Mouse (Mus musculus) CD4-positive helper T cell, adult 2 months (primary cell): ENCODE data around the gene Tmem179.

Experiments used
- DNase-seq: peaks from one replicate; pipeline ENCODE4 v3.0.0-alpha.2; 2012; ENCODE audit warnings: low read depth, missing footprints, low spot score

The Tmem179 gene

GRCm38 (mm10) chr12:112516697-112517337 is at the start of gene Tmem179:
Tmem179 (minus strand) TSS chr12:112516747.
- peak; percentile 8 for DNase-seq

GRCm38 (mm10) chr12:112563011-112563410 is 46.5 kb upstream of the Tmem179 start:
- no peak for DNase-seq

DNA sequence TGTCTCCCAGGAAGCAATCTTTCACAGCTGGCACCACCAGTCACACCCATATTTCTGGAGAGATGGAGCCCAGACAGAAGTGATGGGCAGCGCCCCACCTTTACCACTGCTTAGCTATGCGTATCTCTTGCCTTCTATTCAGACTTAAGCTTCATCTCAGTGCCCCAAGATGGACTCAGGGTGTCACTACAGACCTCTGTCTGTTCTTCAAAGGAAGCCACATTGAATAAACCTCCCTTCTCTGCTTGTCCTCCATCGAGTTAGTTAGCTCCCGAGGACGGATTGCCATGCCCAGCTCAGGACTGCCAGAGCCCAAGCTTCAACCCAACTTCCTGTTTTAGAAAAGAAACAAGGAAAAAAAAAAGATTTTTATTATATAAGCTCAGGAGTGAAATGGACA is 45.9 kb upstream of the Tmem179 start:
- DNase-seq = no peak

- DNase-seq = no peak
Observed at GRCm38 (mm10) chr12:112561163-112561562, 44.6 kb upstream of the Tmem179 start.

- DNase-seq = no peak
Observed at GRCm38 (mm10) chr12:112560176-112560797, 43.7 kb upstream of the Tmem179 start.

DNA sequence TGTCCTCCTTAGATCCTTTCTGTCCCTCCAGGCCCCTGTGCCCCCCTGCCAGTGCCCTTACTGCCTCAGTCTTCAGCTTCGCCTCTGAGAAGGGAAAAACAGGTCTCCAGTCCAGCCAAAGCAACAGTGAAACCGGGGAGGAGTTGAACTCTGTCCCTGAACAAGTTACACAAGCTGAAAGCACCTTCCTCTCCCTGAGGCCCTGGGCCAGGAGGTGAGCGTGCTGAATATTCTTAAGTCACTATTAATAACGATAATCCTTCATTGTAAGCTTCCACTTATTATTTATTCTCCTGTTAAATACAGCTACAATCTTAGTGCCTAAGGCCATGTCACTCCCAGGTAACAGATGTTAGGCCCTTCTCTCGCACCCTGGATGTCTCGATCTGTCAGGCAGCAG is 43.1 kb upstream of the Tmem179 start:
- DNase-seq = no peak

DNA sequence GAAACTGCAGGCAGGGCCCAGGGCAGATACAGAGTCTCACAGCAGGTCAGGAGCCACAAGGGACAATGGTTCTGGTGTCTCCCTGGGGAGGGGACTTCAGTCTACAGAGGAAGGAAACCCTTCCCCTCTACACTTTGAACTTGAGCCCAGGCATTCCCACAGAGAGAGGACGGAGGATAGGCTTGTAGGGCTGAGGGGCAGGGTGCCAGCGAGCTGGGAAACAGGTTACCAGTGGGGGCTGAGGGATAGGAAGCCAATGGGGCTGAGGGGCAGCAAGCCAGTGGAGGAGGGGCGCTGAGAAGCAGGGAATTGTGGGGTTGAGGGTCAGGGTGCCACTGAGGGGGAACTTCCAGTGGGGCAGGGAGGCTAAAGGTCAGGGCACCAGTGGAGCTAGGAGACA is 42.7 kb upstream of the Tmem179 start:
- no peak for DNase-seq

GRCm38 (mm10) chr12:112557219-112557618 is 40.7 kb upstream of the Tmem179 start:
- no peak for DNase-seq

DNA sequence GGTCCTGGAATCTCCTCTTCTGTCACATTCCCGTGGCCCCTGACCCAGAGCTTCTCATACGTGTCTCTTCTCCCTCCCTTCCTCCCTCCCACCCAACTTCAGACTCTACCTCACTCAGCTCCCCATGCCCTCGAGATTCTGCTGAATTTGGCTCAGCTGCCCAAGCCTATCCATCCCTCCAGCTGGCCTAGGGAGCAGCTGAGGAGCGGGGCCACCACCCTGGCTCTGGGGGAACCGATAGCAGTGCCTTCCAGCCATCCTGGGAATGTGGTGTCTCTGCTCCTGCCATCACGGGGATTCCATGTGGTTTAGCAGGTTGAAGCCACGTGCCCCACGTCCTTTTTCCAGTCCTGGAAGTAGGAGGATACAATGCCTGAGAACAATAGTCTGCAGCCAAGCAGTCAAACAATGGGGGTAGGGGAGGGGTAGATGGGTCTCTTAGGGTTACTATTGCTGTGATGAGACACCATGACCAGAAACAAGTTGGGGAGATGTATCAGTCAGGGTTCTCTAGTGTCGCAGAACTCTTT is 40.0 kb upstream of the Tmem179 start:
- no peak for DNase-seq

GRCm38 (mm10) chr12:112554900-112555299 is 38.4 kb upstream of the Tmem179 start:
- no peak for DNase-seq

DNA sequence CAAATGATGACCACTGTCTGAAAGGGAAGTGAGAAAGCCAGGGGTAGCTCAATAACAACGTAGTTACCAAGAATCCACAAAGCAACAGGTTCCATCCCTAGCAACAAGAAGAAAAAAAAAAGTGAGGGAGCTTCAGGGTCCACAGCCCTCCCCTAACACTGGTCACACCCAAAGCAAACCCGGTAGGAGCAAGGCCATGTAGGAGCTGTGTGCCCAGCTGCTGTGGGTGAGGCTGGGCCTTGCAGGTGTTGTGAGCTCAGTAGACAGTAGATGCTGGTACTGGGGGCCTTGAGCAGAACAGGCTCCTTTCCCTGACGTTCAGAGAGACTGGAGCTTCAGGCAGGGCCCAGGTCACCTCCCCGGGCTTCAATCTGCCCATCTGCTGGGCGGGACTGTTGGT is 36.0 kb upstream of the Tmem179 start:
- DNase-seq = no peak

GRCm38 (mm10) chr12:112551861-112552375 is 35.4 kb upstream of the Tmem179 start:
- peak; percentile 84 for DNase-seq

DNA sequence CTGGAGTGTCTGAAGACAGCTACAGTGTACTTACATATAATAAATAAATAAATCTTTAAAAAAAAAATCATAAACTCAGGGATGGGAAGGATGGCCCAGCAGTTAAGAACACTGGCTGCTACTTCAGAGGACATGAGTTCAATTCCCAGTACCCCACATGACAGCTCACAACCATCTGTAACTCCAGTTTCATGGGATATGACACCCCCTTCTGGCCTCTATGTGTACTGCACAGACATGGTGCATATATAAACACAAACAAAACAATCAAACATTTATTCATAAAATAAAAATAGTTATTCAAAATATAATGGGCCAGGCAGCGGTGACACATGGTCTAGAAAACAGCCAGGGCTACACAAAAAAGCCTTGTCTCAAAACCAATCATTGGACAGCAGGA is 32.7 kb upstream of the Tmem179 start:
- DNase-seq = no peak

DNA sequence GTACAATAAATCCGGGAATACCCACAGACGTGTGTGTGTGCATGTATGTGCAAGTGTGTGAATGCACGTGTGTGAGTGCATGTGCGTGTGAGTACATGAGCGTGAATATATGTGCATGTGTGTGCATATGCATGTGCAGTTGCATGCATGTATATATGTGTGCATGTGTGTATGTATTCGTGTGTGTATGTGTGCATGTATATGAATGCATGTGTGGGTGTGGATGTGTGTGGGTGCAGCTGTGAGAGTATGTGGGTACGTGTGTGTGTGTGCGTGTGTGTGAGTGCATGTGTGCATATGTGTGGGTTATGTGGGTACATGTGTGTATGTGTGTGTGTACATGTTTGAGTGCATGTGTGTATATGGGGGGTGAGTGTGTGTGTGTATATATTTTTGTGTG is 29.6 kb upstream of the Tmem179 start:
- DNase-seq = no peak

GRCm38 (mm10) chr12:112544946-112545701 is 28.6 kb upstream of the Tmem179 start:
- no peak for DNase-seq

DNA sequence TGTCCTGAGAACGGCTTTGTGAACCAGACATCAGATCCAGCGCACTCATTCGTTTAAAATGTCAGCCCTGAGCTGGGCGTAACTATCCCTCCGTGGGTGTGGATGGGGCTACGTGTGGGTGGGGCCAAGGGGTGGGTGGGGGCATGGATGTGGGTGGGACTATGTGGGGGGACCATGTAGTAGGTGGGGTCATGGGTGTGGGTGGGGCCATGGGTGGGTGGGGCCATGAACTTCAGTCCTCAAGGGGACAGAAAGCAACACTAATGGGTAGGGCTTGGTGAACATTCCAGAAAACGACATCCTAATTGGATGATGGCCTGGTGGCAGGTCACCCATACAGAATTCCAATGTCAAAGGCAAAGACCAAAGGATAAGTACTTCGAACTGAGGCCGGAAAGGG is 27.4 kb upstream of the Tmem179 start:
- DNase-seq = no peak

GRCm38 (mm10) chr12:112542920-112543300 is 26.4 kb upstream of the Tmem179 start:
- DNase-seq = peak; percentile 64

DNA sequence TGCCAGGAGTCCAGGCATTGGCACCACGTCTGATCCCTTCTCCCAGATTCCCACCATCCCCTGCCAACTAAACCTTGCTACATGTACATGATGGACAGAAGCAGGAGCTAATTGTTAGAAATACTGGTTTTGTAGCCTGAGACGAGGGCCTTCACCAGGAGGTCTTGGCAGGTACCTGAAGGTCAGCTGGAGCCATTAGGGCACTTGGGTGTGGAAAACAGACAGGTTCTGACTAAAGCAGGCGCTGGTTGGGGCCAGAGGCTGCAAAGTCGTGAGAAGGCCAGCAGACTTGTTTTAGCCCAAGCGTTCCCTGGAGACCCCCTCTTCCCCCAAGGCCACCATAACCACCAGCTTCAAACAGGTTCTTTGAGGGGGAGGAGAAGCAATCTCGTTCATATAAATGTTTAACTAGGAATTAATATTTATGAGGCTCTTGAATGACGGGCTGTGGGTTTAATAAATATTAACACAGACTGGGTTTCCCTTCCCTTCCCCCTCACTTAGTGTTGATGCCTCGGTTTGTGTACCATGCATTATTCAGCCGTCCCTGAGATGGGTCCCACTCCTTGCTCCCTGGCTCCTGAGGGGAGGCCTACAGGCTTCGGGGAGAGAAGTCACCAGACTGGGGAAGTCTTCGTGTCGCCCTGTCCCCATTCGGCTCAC is 25.8 kb upstream of the Tmem179 start:
- DNase-seq = no peak

DNA sequence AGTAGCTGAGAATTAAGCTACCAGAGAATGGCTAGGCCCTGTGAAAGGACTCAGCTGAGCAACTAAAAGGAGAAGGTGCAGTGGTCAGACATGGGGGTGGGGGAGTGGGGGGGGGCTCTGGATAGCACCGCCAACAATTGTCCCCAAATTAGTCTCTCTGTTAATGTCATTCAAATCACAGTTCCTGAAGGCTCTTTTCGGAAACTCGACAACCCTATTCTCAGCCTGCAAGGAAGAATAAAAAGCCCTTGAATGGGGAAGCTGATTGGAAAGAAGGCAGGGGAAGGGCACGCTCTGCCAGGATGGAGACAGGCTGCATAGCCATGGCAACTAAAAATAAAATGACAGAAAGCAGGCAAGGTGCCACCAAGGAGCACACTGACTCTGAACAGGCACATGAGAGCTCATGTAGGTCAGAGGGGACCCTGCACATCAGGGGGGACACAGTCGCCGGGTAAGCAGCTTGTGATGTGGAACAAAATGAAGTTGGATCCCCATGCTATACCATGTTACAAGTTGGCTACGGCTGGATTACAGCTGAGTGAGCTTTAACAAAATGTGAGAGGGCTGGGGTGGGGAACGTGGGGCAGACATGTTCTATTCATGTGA is 25.0 kb upstream of the Tmem179 start:
- DNase-seq = no peak

GRCm38 (mm10) chr12:112540321-112540720 is 23.8 kb upstream of the Tmem179 start:
- DNase-seq = no peak

- no peak for DNase-seq
Observed at GRCm38 (mm10) chr12:112539466-112539965, 23.0 kb upstream of the Tmem179 start.
